Mouse (Mus musculus): Measurements from ENCODE around the gene Pcbp2. TPM values are rescaled to one million over a fixed set of nuclear protein-coding genes. Genes with fewer than 3 reads are reported as not detected.

Gene Pcbp2
- polyA plus RNA-seq, 1 experiment from 2014 or later, result 64.7 TPM

GRCm38 (mm10) chr15:102513004-102513403 lies 42.7 kb downstream of the Pcbp2 start:
- no peak overlapping the region for H3K27ac ChIP-seq (ENCODE audit: low read length)
- ATAC-seq (ENCODE audit: low read depth), result no peak

GRCm38 (mm10) chr15:102515261-102515660 lies 44.9 kb downstream of the Pcbp2 start:
- Histone ChIP-seq H3K27ac (ENCODE audit: low read length) (no peak overlapping the region), H3K4me2 (ENCODE audit: low read depth, low read length) (no peak overlapping the region), H3K27me3 (ENCODE audit: control insufficient read depth, insufficient read depth, low read depth, low read length) (peaks cover 3% of the 10 kb centered on the region; the same call in 1 of the 2 replicates), H3K4me1 (ENCODE audit: control insufficient read depth, low read depth, low read length) (peaks cover 35% of the 10 kb centered on the region), H3K36me3 (ENCODE audit: control insufficient read depth, insufficient read depth) (no peaks in the 10 kb centered on the region), H3K4me3 (ENCODE audit: low read depth, low read length) (no peak overlapping the region), H3K9ac (ENCODE audit: low read depth, low read length) (no peak overlapping the region), H3K9me3 (replicated peaks; ENCODE audit: control insufficient read depth, low read length) (no peaks in the 10 kb centered on the region)
- no peak for ATAC-seq (ENCODE audit: low read depth)
- 64% methylated on average over 2 of the region's 2 CpGs for WGBS (ENCODE audit: insufficient replicate concordance)

More at GRCm38 (mm10) chr15:102513004-102513403, 42.7 kb downstream of the Pcbp2 start:
- Histone ChIP-seq H3K9me3 (replicated peaks; ENCODE audit: control insufficient read depth, low read length) (no peaks in the 10 kb centered on the region), H3K4me2 (ENCODE audit: low read depth, low read length) (no peak overlapping the region), H3K4me3 (ENCODE audit: low read depth, low read length) (no peak overlapping the region), H3K27me3 (ENCODE audit: control insufficient read depth, insufficient read depth, low read depth, low read length) (peaks cover 3% of the 10 kb centered on the region; the same call in 1 of the 2 replicates), H3K36me3 (ENCODE audit: control insufficient read depth, insufficient read depth) (no peaks in the 10 kb centered on the region), H3K9ac (ENCODE audit: low read depth, low read length) (no peak overlapping the region), H3K4me1 (ENCODE audit: control insufficient read depth, low read depth, low read length) (peaks cover 23% of the 10 kb centered on the region)
- WGBS (ENCODE audit: insufficient replicate concordance), result 53% methylated on average over 3 of the region's 3 CpGs

DNA sequence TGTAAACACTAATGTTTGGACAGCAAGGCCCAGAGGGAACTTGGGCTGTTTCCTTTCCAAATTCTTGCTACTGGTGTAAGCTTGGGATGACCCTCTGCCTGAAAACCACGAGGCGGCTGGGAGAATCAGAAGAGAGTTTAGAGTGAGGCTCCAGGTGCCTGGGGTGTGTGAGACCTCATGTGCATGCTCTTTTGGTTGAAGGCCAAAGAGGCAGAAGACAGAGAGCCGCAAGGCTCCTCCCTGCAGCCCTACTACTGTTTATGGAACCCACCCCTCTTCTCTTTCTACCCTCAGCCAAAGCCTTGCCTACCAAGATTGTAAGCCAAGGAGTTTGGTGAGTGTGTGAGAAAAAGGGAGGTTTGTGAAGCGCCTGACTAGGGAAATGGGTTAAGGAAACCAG lies 45.5 kb downstream of the Pcbp2 start:
- Histone ChIP-seq H3K36me3 (ENCODE audit: control insufficient read depth, insufficient read depth) (no peaks in the 10 kb centered on the region), H3K4me1 (ENCODE audit: control insufficient read depth, low read depth, low read length) (peaks cover 35% of the 10 kb centered on the region), H3K27me3 (ENCODE audit: control insufficient read depth, insufficient read depth, low read depth, low read length) (peaks cover 3% of the 10 kb centered on the region; the same call in 1 of the 2 replicates), H3K4me3 (ENCODE audit: low read depth, low read length) (no peak overlapping the region), H3K27ac (ENCODE audit: low read length) (no peak overlapping the region), H3K4me2 (ENCODE audit: low read depth, low read length) (peak overlapping the region; percentile 98; the same call in 1 of the 2 replicates), H3K9me3 (replicated peaks; ENCODE audit: control insufficient read depth, low read length) (no peaks in the 10 kb centered on the region), H3K9ac (ENCODE audit: low read depth, low read length) (no peak overlapping the region)
- 76% methylated on average over 4 of the region's 4 CpGs for WGBS (ENCODE audit: insufficient replicate concordance)
- no peak for ATAC-seq (ENCODE audit: low read depth)

DNA sequence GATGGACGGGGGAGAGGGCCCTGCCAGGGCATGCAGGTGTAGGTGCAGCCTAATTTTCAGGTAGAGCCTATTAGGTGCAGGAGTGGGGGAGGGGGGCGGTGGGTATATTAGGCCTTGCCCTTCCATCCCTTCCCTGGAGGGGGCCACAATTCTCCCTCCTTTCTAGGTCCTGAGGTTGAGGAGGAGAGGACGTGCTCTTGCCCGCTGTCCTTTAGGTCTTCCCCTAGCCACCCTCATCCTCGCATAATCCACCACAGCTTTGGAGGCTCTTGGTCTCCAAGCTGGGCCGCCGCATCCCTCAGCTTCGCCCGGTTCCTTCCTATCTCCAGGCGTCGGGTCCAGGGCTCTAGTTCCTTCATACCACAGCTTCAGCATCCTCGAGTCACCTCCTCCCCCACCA lies 46.0 kb downstream of the Pcbp2 start:
- Histone ChIP-seq H3K27ac (ENCODE audit: low read length) (no peak overlapping the region), H3K4me2 (ENCODE audit: low read depth, low read length) (peak overlapping the region; percentile 98), H3K9me3 (replicated peaks; ENCODE audit: control insufficient read depth, low read length) (no peaks in the 10 kb centered on the region), H3K9ac (ENCODE audit: low read depth, low read length) (peak overlapping the region; percentile 69), H3K36me3 (ENCODE audit: control insufficient read depth, insufficient read depth) (no peaks in the 10 kb centered on the region), H3K4me1 (ENCODE audit: control insufficient read depth, low read depth, low read length) (peaks cover 30% of the 10 kb centered on the region), H3K4me3 (ENCODE audit: low read depth, low read length) (peak overlapping the region; percentile 78), H3K27me3 (ENCODE audit: control insufficient read depth, insufficient read depth, low read depth, low read length) (peaks cover 3% of the 10 kb centered on the region; the same call in 1 of the 2 replicates)
- ATAC-seq (ENCODE audit: low read depth), result no peak
- WGBS (ENCODE audit: insufficient replicate concordance), result 10% methylated on average over 12 of the region's 12 CpGs

GRCm38 (mm10) chr15:102516728-102517404 lies 46.5 kb downstream of the Pcbp2 start, which contains the start of gene Map3k12:
Gene Map3k12, minus strand, starts transcription at chr15:102517064.
- H3K36me3 ChIP-seq (ENCODE audit: control insufficient read depth, insufficient read depth), result no peaks in the 10 kb centered on the region
- H3K9me3 ChIP-seq (replicated peaks; ENCODE audit: control insufficient read depth, low read length), result no peaks in the 10 kb centered on the region
- ATAC-seq (ENCODE audit: low read depth), result no peak
- peak within 1 kb of the TSS; percentile 78 for H3K4me3 ChIP-seq (ENCODE audit: low read depth, low read length)
- peak within 1 kb of the TSS; percentile 69 for H3K9ac ChIP-seq (ENCODE audit: low read depth, low read length)
- H3K27ac ChIP-seq (ENCODE audit: low read length), result peak within 1 kb of the TSS; percentile 76
- peak within 1 kb of the TSS; percentile 98 for H3K4me2 ChIP-seq (ENCODE audit: low read depth, low read length)
- peaks cover 3% of the 10 kb centered on the region; the same call in 1 of the 2 replicates for H3K27me3 ChIP-seq (ENCODE audit: control insufficient read depth, insufficient read depth, low read depth, low read length)
- under 1% methylated on average over 38 of the region's 43 CpGs for WGBS (ENCODE audit: insufficient replicate concordance)
- peaks cover 29% of the 10 kb centered on the region for H3K4me1 ChIP-seq (ENCODE audit: control insufficient read depth, low read depth, low read length)

- peaks cover 29% of the 10 kb centered on the region for H3K4me1 ChIP-seq (ENCODE audit: control insufficient read depth, low read depth, low read length)
- H3K4me3 ChIP-seq (ENCODE audit: low read depth, low read length), result peak overlapping the region; percentile 78
- peak overlapping the region; percentile 76 for H3K27ac ChIP-seq (ENCODE audit: low read length)
- peaks cover 3% of the 10 kb centered on the region; the same call in 1 of the 2 replicates for H3K27me3 ChIP-seq (ENCODE audit: control insufficient read depth, insufficient read depth, low read depth, low read length)
- H3K4me2 ChIP-seq (ENCODE audit: low read depth, low read length), result peak overlapping the region; percentile 98
- no peak for ATAC-seq (ENCODE audit: low read depth)
- WGBS (ENCODE audit: insufficient replicate concordance), result 0% methylated on average over 10 of the region's 10 CpGs
- no peaks in the 10 kb centered on the region for H3K9me3 ChIP-seq (replicated peaks; ENCODE audit: control insufficient read depth, low read length)
- peak overlapping the region; percentile 69 for H3K9ac ChIP-seq (ENCODE audit: low read depth, low read length)
- H3K36me3 ChIP-seq (ENCODE audit: control insufficient read depth, insufficient read depth), result peaks cover 6% of the 10 kb centered on the region; the same call in 1 of the 2 replicates
Observed at GRCm38 (mm10) chr15:102517631-102517975, 47.3 kb downstream of the Pcbp2 start.

DNA sequence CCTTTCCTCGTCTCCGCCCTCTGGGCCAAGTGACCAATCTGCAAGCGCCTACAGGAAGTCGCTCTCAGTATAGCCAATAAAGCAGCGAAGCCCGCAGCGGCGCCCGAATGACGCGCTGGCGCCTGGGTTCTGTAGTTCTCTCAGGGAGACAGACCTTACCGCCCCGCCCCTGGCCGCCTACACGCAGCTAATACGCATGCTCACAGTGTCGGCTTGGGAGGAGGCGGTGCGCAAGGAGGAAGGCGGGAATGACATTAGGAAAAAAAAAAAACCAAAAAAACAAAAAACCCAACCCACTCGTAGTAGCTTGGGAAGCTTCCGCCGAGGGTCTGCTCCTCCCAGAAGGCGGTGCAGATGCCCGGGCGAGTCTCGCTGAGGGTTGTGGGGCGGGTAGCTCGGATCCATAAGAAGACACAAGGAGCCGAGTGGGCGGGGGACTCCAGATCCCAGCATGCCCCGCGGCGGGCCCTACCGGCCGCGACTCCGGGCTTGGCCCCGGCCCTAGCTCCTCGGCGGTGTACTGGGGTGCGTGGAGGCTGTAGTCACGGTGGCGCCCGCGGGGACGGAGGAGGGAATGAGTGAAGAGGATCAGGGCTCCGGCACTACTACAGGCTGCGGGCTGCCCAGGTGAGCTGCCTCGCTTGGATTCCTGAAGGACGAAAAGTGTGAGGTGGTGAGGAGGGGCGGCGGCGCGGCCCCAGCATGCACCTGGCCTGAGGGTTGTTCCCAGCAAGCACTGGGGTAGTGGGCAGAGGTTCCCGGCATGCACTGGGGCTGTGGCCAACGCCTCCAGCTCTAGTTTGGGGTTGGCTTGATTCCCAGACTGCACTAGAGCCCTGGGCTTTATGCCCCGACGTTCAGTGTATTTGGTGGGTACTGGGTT lies 47.9 kb downstream of the Pcbp2 start, which contains the start of gene Tarbp2:
TSS of gene Tarbp2 (plus strand) at position 217 of the 883 bp plus-strand sequence.
- peak; percentile 91 for ATAC-seq (ENCODE audit: low read depth)
- Histone ChIP-seq H3K4me3 (ENCODE audit: low read depth, low read length) (peak within 1 kb of the TSS; percentile 78), H3K4me1 (ENCODE audit: control insufficient read depth, low read depth, low read length) (peaks cover 29% of the 10 kb centered on the region), H3K36me3 (ENCODE audit: control insufficient read depth, insufficient read depth) (peaks cover 6% of the 10 kb centered on the region; the same call in 1 of the 2 replicates), H3K4me2 (ENCODE audit: low read depth, low read length) (peak within 1 kb of the TSS; percentile 98), H3K27me3 (ENCODE audit: control insufficient read depth, insufficient read depth, low read depth, low read length) (peaks cover 3% of the 10 kb centered on the region; the same call in 1 of the 2 replicates), H3K27ac (ENCODE audit: low read length) (peak within 1 kb of the TSS; percentile 97), H3K9me3 (replicated peaks; ENCODE audit: control insufficient read depth, low read length) (no peaks in the 10 kb centered on the region), H3K9ac (ENCODE audit: low read depth, low read length) (peak within 1 kb of the TSS; percentile 89)
- WGBS (ENCODE audit: insufficient replicate concordance), result under 1% methylated on average over 60 of the region's 60 CpGs

DNA sequence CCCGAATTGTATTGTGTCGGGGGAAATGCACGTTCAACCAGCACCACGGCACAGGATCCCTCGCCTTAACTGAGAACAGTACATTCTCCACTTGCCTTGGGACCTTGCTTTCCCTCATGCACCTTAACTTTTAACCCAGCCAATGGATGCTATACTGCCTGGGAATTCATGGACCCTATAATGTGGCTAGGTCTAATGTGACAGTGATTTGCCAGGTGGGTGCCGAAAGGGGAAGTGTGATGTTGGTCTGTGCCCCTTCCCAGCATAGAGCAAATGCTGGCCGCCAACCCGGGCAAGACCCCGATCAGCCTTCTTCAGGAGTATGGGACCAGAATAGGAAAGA lies 48.5 kb downstream of the Pcbp2 start:
- H3K9me3 ChIP-seq (replicated peaks; ENCODE audit: control insufficient read depth, low read length), result no peaks in the 10 kb centered on the region
- peaks cover 29% of the 10 kb centered on the region for H3K4me1 ChIP-seq (ENCODE audit: control insufficient read depth, low read depth, low read length)
- H3K4me3 ChIP-seq (ENCODE audit: low read depth, low read length), result peak overlapping the region; percentile 78
- H3K9ac ChIP-seq (ENCODE audit: low read depth, low read length), result peak overlapping the region; percentile 89
- H3K36me3 ChIP-seq (ENCODE audit: control insufficient read depth, insufficient read depth), result peaks cover 8% of the 10 kb centered on the region
- no peak for ATAC-seq (ENCODE audit: low read depth)
- peak overlapping the region; percentile 97 for H3K27ac ChIP-seq (ENCODE audit: low read length)
- peak overlapping the region; percentile 97 for H3K4me2 ChIP-seq (ENCODE audit: low read depth, low read length)
- 2% methylated on average over 9 of the region's 9 CpGs for WGBS (ENCODE audit: insufficient replicate concordance)
- peaks cover 3% of the 10 kb centered on the region; the same call in 1 of the 2 replicates for H3K27me3 ChIP-seq (ENCODE audit: control insufficient read depth, insufficient read depth, low read depth, low read length)

All from liver, embryonic 16.5 days (tissue).